Mouse (Mus musculus) kidney, postnatal 14 days (tissue): ENCODE results near the gene Mup7.
"Not testable (repeated sequence)": the region's sequence is repeated elsewhere in the genome, so short reads cannot be mapped to it uniquely, and the experiment has no call there.

Experiments used
- DNase-seq: peaks from one replicate; pipeline ENCODE4 v3.0.0; 2022; ENCODE audit warnings: mixed read lengths

Mup7 gene

DNA sequence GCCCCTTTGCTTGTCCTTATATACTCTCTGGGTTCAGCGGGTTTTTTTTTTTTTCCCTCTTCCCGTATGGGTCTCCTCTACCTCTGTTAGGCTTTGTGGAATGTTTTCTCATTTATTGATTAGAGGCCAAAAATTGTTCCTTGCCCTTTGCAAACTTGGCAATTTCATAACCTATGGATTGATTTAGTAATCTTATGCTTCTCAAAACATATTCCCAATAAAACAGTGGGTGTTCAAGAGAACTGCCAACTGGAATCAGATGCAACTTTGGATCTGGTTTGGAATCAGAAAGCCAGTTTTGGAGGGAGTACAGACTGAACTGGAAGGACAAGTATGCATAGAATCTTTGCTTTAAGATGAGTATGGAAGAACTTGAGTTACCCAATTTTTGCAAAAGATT, at the start of gene Mup7:
Gene Mup7 (minus strand): TSS at position 101 of the 400 bp plus-strand sequence.
- not testable (repeated sequence) for DNase-seq

DNA sequence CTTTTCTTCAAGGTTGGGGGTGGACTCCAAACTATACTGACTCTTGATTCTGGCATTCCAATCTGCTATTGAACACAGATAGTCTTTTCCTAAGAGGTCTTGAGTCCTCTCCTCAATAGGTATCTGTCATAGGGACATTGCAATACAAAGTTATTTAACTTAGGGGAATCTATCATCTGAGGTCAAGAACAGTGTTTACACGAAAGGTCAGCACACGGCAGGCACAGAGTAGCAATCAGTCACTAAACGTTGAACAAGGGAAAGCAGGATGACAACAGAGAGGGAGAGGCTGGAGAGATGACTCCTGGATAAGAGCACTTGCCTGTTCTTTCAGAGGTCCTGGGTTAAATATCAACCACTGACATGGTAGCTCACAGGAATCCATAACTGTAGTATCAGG, 9.6 kb upstream of the Mup7 start:
- DNase-seq: not testable (repeated sequence)

DNA sequence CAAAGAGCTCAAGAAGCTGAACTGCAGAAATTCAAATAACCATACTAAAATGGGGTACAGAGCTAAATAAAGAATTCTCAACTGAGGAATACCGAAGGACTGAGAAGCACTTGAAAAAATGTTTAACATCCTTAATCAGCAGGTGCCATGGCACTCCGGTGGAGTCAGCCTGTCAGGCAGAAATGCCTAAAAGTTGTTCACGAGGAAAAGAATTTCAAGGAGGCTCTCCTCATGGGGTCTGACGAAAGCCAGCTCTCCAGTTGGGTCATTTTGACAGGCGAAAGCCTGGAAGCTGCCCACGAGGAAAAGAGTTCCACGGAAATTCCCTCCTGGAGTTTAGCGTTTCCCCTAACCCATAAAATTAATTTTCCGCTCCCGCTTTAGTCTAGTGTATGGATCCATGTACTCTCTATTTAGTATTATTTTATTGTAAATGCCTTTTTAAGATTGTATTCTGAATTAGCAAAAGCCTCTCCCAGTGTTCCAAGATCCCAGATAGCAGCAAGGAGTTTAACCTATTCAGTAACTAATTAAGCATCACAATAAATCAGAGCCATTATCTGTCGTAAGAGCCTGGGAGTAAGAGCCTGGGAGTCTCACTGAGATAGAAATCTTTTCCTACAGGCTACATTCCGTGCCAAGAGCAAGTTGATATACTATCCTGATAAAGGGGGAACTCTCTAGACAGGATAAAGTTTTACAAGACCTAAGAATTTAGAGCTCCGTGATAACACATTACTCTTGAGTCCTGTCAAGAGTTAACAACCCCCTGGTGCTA, 40.8 kb downstream of the Mup7 start:
- DNase-seq: not testable (repeated sequence)

DNA sequence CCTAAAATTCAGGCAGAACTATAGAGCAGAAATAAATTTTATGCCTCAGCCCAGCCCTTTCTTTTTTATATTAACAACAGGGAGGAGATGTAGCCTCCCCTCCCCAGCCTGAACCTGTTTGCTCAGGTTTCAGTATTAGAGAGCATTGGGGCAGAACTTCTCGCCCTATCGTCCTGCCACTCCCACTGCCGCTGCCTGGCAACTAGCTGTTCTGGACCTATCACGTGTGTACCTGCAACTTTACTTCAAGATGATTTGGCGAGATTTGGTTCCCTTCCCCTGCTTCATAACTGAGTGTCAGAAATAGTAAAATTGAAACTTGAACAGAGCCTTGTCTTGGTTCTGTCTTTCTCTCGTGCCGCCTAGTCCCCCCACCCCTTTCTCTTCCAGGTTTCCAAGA, 50.1 kb downstream of the Mup7 start:
- peak; percentile 28 for DNase-seq
